Mouse (Mus musculus) brain, embryonic 14.5 days (tissue): ENCODE data around the gene Zfp513.

Experiments
- CTCF ChIP-seq: fragments of 200-500 bp; IDR thresholded peaks from 2 replicates; pipeline ENCODE4 v1.5.1; 2012; ENCODE audit warnings: inconsistent platforms, mild to moderate bottlenecking, moderate library complexity, borderline replicate concordance; ENCODE audit not compliant: insufficient read depth, insufficient read length; ENCODE audit errors: extremely low read depth
- POLR2A ChIP-seq: fragments of 200-500 bp; IDR thresholded peaks from 2 replicates; pipeline ENCODE4 v1.6.1; 2012; ENCODE audit warnings: mild to moderate bottlenecking, inconsistent platforms, borderline replicate concordance; ENCODE audit not compliant: poor library complexity, insufficient read depth, insufficient read length, severe bottlenecking; ENCODE audit errors: extremely low read depth

DNA sequence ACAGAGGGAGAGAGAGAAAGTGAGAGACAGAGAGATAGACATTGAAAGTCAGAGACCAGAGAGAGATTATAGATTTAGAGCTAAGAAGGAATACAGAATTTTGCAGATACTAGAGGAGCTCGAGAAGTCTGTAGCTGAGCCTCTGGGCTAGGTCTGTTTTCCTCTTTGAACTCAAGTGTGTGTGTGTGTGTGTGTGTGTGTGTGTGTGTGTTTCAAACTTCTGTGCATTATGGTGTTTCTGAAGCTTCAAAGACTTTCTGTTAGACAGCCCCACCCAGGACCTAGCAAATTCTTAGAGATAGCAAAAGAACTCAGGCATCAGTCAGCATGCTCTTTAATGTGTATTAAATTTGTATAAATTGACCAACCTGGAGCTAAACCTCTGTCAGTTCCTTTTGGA is 24.5 kb upstream of the Zfp513 start:
- no peak for TF ChIP-seq CTCF
- no peak for TF ChIP-seq POLR2A
